Mouse (Mus musculus) ZHBTc4 (cell line): ENCODE results near the gene Cdca7.

Experiments
- DNase-seq: peaks from one replicate; pipeline ENCODE4 v3.0.0-alpha.2; 2011; ENCODE audit warnings: low read depth, low spot score

Gene Cdca7

DNA sequence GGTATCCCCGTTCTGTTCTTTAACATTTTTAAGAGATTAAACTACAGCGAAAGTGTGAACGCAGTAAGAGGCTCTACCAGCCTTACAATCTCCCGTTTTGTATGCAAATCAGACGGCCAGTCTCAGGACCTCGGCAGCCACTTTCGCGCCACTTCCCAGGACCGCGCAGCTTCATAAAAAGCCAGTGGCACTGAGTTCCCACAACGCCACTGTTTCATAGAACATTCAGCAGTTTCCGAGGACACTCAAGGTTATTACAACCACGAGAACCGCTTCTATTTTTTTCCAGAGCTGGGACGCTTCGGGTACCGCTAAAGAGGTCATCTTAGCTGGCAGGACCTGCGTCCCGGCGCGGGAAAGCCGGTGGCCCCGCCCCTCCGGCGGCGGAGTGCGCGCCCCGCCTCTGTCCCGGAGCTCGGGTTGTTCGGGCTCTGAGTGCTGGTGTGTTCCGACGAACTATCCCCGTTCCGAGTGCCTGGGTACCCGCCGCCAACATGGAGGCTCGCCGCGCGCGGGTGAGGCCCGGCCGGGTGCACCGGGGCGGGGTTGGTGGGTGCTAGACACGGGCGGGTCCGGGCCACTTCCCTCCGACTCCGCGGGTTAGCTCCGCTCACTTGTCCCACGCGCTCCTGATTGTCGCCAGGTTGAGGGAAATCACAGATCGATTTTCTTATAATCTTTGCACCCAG, at the start of gene Cdca7:
Gene Cdca7 (plus strand): TSS at position 363 of the 689 bp plus-strand sequence.
- DNase-seq = peak; percentile 90

DNA sequence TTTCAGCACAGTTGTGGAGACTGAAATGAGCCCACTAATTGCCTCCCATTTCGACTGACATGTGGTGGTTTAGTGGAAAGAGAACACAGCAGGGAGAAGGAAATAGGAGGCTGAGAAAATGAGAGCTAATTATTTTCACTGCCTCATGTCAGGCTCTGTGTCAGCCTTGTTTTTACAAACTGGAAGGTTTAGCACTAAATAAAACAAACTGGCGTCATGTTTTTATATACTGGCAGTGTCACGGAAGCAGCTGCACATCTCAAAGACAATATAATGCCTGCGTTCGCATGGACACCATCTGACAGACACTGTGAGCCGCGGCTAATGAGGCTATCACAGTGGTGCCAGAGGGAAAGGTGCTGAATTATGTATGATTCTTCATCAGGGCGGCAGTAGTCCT, 49.2 kb upstream of the Cdca7 start:
- no peak for DNase-seq

DNA sequence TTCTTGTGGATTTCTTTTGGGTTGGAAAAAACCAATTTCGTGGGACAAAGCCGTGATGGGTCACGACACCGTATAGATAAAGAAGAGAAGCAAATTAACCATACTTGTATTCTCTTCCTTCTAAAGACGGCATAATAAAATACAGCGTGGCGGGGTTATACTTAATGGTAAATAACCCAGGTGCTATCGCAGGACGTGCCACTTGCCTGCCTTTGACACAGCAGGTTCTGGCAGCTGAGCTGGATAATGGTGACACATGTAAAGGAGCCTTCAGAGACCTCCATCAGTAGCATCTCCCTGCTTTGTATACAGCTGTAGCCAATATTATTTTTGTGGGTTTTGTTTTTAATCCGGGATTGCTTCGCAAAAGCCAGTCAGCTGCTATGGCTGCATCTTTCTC, 48.7 kb upstream of the Cdca7 start:
- DNase-seq = no peak

DNA sequence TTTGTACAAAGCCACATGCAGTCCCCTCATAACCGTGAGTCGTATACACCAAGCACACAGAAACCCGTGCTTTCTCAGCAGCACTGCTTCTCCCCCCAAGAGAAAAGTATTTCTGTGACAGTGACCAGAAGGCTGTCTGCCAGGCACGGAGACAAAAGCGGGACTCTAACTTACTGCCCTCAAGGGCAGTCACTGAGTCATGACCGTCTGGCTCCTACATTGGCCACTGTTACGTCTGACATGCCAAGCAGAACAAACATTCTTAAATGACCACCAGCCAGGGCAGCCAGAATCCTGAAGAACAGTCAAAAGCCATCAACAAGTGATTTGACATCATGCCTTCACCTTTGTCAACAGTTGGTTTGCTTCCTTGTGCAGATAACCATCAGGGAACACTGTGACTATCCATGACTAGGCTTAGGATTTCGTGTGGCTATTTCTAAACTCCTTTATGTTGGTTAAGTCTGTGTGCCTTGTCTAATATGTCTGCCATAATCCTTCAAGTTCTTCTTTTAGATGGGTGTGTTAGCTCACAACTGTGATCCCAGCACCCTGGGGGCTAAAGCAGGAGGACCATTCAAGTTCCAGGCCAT, 36.9 kb upstream of the Cdca7 start:
- DNase-seq = no peak

DNA sequence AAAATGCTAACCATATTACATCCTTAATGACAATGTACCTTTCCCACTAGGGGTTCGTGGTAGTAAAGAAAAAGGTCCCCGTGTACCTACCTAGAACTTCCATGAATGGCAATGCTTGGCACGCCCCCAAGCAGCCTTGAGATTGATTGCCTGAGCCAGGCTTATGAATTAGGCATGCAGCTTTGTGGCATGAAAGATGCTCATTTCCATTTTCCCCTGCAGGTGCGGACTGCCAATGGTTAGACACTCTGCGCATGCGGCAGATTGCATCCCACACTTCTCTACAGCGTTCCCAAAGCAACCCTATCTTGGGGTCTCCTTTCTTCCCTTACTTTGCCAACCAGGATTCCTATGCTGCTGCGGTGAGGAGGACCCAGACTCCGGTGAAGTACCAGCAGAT, 34.9 kb upstream of the Cdca7 start:
- no peak for DNase-seq

DNA sequence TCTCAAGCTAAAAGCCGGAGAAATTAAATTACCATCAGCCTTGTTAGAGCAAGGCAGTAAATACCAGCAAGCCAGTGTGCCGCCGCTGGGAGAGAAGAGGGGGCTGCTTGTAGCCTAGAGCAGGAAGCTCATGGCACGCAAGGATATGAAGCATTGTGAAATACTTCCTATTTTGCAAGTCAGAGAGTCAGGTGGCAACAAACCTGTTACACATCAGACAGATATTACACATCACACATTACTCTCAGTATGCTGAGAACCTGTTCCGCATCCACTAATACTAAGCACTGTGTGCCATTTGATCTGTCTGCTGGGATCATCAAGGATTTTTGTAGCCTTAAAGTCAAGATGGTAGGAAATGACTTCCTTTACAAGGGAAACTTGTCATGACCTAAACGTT, 33.1 kb upstream of the Cdca7 start:
- no peak for DNase-seq

DNA sequence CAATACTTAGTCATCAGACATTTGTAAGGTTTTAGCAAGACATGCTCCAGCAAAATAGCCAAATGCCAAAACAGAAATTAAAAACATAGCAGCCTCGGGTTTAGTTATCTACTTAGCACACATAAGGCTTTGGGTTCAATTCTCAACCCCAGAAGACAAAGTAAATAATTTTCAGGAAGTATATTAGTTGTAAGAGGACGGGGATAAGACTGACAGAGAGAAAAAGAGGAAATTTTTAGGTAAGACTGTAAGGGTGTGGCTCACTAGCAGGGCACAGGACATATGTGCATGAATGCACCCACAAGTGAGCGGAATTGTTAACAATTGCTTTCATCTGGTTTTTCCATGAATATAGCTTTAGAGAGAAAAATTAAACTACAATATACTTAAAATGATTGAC, 32.0 kb upstream of the Cdca7 start:
- no peak for DNase-seq

DNA sequence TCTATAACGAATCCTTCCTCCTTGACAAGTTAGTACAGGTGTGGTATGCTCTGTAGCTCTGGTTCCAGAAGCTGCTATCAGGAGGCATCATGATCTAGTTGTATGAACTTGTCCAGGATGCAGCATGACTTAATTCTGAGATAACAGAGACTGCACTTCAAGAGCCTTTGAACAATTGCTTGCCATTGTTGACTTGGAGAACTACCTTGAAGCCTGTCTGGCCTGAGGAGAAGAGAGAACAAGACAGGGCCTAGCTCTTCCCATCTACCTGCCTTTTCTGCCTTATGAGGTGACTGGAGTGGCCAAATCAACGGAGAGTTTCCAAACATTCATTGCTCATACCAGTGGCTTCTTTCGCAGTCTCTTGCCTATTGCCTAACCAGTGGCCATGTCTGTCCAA, 29.9 kb upstream of the Cdca7 start:
- DNase-seq = no peak

DNA sequence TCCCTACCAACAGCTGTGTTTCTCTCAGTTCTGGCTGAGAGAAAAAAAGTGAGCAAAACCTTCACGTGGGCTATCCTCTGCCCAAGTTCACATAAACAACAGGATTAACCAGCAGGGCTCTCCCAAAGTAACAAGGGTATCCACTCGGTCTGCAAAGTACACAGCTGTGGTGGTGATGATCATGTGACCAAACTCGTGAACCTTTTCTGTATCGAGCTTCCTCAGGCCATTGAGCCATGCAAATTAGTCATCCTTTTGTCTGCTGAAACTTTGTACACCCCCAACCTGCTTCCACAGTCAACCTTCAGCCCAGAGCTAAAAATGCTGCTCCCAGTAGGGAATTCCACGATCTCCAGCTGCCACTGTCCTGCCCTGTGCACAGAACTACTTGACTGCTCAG, 29.3 kb upstream of the Cdca7 start:
- peak; percentile 81 for DNase-seq

DNA sequence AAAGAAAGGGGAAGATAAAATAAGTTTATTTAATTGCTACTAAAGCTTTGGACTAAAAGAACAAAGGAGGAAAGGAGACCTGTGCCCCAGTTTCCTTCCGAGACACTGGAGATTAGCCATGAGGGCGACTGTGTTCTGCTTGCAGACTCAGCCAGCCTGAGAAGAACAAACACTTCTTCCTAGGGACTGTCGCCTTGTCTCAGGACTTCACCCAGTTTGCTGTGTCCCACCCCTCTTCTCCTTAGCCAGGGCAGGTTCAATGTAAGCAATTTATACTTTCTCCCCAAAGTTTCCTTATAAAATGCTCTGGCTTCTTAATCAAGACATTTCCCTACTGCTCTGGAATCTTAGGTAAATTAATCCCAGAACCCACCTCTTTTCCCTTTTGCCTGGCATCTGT, 22.4 kb upstream of the Cdca7 start:
- no peak for DNase-seq

DNA sequence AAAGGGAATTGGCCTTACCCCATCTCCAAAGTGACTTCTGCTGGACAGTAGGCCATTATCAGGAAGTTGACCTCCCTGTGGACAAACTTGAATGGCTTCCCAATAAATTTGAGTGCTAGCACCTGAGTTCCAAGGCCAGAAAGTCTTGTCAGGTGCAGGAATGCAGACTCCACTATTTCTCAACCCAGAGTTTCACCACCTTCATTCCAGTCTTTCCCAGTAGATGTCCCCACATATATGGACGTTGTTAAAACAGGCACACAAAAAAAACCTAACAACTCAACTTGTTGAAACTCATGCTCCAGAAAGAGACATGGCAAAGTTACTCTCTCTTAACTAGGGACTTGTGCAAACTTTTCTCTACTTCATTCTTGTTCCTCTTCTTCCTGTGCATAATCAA, 19.8 kb upstream of the Cdca7 start:
- DNase-seq = no peak

DNA sequence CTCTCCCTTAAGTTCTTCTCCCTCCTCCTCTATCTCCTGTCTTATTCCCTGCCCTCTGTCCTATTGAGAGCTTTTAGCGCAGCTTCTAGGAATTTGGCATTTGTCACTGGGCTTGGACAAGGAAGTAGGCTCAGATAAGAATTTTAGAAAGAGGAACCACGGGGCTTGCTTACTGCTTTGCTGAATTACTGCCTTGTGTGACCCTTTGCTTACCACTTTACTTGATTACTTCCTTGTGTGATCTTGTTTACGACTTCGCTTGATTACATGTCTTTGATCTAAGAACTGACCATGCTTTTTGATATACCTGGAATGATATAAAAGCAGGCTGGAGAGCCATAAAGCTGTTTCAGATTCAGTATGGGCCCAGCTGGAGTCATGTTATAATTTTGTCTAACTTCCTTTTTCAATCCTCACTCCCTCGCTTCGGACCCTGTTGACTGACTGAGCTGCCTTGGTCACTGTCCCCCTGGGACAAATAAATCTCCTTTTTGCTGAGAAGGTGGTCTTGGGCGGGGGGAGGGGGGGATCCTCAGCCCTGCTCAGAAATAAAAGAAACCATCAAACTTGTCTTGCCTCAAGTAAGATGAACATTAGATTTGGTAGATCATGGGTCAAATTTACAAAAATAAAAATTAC, 11.5 kb upstream of the Cdca7 start:
- no peak for DNase-seq

DNA sequence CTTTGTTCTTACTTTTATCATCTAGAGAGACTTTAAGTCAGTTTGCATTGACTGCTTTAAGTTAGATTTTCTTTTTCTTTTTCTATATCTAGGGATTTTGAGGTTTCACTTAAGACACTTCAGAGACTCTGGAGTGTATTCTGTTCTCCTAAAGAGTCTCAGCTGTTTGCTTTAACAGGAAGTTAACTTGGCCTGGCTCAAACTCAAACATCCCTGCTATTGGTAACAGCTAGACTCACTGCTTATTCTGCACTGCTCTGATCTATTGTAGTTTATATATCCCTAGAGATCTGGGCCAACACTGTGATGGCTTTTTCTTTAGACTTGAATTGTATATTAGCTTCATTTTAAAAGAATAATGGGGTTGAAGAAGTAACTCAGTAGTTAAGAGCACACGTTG, 8.4 kb upstream of the Cdca7 start:
- DNase-seq = no peak

DNA sequence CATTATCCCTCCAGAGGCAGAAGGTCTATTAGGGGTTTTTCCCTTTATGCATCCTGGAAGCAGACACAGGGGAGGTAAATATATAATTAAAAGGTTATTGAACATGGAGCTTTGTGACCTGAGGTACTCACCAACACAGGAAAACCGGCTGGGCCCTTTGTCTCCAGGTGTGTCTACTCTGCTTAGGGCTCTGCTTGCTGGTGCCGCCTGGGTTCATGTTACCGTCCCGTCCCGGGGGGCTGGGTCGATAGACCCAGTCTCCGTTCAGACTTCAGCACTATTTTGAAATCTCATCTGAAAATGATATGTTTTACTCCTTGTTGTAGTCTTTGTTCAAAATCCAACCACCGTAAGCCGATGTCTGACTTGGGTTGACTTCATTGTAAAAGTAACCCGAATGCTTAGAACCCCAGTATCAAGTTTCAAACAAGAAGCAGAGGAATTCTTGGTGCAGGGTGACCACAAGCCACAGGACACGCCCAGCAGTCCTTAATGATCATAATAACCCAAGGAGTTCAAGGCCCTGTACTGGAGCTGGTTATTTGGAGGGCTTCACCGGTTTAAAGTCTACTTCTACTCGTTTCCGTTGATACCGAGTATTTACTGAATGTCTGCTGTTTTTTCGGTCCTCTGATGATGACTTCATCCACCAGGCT, 4.4 kb upstream of the Cdca7 start:
- DNase-seq = no peak

DNA sequence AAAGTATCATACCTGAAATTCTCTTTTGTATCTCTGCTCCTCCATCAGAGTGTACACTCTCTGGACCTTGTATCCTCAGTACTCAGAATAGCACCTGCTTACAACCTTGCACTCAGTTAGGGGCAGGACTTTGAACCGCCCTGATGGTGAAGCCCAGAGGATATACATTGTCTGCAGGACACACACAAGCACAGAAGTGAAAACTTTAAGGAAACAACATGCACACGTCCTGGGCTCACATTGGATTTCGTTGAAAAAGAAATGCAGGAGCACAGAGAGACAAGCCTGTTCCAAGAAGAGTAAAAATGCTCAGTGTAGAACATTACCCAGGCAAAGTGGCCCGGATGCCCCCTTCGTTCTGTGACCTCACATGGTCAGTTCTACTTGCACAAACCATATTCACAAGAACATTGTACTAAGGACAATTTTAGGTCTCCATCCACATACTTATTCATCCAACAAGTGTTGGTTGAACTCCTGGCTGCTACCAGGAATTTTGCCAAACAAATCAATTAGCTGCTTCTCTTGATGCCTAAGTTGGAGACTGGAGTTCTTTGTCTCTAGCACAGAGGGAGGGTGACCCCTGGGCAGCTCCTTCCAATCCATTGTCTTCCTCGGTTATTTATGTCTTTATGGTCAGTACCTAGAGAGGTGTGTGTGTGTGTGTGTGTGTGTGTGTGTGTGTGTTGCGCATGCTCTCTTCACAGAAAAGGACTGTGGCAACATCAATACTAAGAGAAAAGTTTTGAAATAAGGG, 1.2 kb upstream of the Cdca7 start:
- peak; percentile 34 for DNase-seq

DNA sequence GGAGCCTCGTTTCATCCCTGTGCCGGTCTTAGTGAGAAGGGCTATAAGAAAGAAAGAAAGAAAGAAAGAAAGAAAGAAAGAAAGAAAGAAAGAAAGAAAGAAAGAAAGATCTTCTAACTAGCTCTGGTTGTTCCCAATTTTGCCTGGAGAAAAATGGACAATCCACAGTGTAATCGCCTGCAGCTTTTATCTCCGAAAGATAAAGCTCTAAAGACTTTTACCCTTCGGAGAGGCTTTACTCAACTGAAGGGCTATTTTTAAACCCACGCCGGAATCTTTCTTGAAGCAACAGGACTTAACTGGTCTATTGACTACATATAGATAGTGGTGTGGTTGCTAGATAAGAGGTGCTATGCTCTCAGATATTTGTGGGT, 549 bp upstream of the Cdca7 start:
- DNase-seq = no peak

DNA sequence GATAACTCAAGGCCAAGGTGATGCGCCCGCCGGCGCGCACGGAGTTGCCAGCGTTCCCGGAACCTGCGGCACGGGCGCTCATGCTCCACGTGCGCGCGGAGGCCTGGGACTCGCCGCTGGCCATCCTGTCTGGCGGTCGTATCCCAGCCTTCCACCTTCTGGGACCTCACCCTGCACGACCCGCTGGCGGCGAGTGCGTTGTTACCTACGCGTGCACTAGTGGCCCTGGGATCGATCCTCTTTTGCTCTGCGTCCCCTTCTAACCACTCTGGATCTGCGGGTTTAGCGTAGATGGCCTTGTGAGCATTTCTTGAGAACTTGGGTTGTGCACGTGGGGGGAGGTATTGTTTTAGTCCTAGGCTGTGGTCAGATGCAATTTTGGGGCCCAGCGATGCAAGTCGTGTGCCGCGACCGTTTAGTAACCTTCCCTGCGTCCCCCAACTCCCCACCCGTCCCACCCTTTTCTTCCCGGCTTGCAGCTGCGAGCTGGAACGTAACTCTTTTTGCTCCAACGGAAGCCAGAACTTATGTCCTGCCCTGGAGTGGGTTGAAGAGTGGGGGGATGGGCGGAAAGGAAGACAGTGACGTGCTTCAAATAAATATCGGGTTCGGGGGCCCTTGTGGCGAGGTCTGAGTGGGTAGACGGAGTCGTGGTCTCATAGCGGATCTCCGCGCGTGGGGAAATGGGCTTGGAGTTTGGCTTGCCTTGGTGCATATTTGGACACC, 690 bp downstream of the Cdca7 start:
- peak; percentile 70 for DNase-seq

DNA sequence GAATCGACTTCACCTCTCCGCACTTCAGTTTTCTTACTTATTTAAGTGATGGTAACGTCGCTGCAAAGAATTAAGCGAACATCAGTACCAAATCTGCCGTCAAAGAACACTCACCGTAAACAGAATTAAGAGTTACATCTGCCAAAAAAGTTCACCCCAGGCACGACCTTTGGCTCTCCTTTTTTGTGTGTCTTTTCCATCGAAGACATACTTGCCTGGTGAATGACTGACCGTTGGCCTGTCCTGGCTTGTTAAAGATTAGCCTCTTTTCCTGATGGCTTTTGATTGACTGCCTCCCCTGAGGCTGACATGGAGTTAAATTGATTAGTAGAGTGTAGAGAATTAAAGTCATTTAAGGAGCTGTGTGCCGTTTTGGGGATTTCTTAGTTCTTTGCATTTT, 1.3 kb downstream of the Cdca7 start:
- no peak for DNase-seq

DNA sequence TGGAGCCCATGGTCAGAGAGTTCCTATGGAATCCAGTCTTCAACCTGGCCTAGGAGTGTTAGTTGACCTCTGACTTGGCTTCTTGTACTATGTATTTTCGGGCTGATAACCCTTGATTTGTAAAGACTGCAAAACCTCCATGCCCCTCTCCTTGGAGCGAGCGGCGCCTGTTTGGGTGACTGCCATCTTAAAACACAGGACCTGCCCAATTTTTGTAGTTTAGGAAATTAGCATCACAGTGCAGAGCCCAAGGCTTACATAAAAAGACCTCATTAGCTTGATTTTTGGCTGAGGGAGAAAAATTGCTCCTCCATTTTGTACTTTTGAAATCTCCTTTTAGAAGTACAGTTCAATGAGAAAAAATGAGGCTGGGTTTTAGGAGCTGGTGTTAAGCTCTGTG, 2.2 kb downstream of the Cdca7 start:
- no peak for DNase-seq

DNA sequence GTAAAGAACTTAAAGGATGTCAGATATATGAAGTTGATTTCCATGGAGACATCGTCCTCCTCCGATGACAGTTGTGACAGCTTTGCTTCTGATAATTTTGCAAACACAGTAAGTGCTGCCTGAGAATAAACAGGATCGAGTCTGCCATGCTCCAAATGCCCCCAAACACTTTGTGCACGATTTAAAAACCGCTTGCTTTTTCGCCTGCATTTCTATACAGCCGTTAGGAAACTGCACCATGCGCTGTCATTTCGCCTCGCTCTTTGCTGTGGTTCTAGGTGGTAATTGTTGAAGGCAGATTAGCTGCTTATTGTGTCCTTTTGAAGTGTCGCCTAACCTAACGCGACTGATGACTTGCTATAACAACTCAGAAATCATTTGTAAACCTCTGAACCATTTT, 3.0 kb downstream of the Cdca7 start:
- DNase-seq = no peak

DNA sequence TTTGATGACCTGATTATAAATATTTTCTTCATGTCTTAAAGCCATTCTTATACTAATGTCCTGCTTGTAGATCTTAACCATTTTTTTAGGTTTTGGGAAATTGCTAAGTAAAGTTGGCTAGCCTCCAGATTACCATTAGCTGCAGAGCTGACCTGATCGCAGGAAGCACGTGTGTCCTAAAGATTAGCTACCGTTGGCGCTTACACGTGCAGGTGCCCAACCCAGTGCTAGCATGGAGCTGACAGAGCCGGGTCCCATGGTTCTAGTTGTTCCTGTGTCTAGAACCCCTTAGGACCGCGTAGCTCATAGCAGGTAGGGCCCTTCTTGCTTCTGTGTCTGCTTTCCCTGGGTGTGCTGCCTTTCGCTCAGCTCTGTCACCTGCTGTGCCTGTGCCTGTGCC, 3.9 kb downstream of the Cdca7 start:
- DNase-seq = no peak

DNA sequence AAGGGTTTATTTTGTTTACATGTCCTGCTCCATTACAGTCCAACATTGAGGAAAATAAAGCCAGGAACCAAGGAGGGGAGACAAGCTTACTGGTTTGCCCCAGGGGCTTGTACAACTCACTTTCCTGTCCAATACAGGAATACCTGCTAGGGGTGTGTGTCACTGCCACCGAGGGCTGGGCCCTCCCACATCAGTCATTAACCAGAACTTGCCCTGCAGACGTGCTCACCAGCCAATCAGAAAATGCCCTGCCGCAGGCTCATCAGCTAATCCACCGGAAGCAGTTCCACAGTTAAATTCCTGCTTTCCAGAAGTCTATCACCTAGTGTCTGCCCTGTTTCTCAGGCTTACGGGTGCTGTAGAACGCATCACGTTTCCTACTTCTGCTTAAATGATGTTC, 15.7 kb downstream of the Cdca7 start:
- peak; percentile 92 for DNase-seq
